Mouse (Mus musculus) erythroblast, embryonic 14.5 days (primary cell): ENCODE results near the gene D930048N14Rik.

Experiments
- GATA1 ChIP-seq: IDR thresholded peaks from 2 replicates; pipeline ENCODE4 v1.6.1; 2012; ENCODE audit warnings: low read length, inconsistent platforms, mixed read lengths
- TAL1 ChIP-seq: IDR thresholded peaks from 3 replicates; pipeline ENCODE4 v1.6.1; 2012; ENCODE audit warnings: low read length, inconsistent platforms, mixed read lengths

GRCm38 (mm10) chr11:51607096-51607738 is 43.5 kb upstream of the D930048N14Rik start:
- no peak for TF ChIP-seq GATA1
- no peak for TF ChIP-seq TAL1
